Mouse (Mus musculus): Measurements from ENCODE around the gene Atg4c.
A peak's percentile ranks its signal among the peaks of the same experiment; 100 is the strongest.

Atg4c gene

DNA sequence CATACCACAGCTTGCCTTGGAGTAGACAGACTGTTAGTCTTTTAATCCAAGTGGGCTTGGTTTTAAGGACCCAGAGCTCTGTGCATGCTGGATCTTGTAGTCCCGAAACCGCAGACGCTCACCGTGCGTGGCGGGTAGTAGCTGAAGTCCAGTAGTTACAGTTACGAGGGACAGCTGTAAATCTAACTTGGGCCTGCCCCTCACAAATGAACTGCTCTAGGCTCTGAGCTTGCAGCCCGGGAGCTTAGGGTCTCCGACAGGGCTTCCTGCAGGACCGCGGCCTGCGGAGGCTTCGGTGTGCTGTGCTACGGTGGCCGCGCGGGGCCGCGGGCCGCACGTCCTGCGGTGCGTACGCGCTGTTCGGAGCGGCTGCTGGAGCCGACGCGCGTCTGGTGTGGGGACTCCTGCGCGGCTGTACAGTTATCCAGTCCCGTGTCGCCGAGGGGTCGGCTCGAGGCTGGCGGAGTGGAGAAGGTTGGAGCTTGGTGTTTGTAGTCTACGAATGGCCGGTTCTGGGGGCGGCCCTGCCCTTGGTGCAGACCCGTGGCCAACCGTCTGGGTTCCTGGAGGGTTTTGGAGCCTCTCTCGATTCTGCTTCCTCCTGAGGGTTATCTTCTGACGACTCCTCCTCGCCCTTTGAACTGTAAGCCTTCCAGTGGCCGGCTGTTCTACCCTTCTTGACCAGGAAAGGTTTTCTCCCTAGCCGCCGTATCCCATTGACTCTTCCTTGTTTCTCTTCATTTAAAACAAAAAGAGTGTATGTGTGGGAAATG, at the start of gene Atg4c:
Gene Atg4c (plus strand): TSS at position 125 of the 773 bp plus-strand sequence.
- peak; percentile 79 for DNase-seq (ENCODE audit: low spot score)

DNA sequence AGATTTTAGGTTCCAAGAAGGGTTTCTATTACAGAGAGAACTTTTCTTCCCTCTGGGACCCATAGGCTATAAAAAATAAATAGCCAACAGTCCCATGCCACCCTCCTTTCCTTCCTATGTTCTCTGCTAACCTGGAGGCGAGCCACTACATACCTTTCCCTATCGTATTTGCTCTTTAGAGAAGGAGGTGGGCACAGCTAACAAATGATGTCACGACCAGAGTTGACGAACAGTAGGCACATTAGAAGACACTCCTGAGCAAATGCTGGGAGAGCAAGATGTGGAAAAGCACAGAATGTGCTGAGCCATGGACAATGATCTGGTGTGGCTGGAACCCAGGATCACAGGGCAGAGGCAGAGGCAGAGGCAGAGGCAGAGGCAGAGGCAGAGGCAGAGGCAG, 42.3 kb upstream of the Atg4c start:
- no peak for DNase-seq (ENCODE audit: low spot score)

DNA sequence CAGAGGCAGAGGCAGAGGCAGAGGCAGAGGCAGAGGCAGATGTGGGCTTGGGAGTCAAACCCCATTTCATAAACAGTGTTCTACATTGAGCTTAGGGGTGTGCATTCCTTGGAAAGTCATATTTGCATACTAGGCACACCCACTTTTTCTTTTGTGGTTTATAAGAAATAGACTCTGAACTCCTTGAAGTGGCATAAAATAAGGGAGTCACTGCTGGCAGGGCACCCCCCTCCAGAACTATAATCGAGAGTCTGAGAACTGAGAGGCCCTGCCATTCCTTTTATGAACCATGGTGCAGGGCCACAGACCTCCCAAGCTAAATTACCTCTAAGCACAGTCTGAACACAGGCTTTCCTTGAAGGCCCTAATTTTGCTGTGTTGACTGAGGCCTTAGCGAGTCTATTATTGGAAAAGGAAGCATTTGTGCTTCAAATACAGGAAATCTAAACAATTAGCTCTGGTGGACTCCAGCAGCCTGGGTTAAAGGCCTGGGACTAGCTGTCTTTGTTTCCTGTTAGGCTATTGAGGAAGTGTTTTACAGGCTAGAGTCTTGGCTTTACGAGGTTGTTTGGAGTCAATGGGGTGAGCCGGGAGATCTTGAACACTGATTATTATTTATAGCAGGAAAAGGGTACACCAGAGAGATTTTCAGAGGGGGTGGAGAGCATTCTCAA, 41.7 kb upstream of the Atg4c start:
- no peak for DNase-seq (ENCODE audit: low spot score)

DNA sequence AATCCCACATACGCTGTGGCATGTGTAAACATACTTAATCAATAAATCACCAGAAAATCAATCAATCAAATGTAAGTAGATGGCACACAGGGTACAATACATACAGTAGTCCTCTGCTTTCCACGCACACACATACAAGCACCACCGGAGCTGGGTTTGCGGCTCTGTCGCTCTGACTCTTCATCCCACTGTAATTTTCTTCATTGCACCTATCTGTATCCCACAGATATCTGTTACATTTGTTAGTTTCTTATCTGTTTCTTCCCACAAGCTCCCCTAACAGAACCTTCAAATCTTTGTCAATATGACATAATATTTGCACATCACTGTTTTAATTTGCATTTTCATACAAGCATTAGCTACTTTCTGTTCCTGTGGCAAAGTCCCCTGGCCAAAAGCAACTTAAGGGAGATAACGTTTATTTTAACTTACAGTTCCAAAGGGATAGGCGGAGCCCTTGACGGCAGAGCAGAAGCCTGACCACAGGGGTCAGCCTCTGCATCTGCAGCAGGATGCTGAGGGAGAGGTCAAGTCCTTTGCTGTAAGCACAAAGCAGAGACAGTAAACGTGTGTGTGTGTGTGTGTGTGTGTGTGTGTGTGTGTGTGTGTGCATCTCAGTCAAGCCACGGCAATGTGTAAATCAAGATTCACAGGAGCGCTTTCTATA, 37.0 kb upstream of the Atg4c start:
- DNase-seq (ENCODE audit: low spot score), result no peak

DNA sequence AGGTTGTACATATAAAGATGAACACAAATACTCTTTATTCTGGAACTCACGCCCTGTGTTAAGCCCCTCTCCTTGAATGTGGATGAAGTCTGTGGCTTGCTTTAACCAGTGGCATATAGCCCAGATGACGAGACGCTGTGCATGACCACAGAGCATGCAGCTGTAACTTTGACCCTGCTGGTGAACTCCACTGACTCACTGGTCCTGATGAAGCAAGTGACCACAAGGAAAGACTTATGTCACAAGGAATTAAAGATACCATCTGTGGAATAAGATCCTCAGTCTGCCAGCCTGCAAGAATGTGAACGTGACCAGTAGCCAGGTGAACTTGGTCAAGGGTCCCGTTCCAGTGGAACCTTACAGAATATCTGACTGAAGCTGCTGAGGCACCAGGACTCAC, 35.2 kb upstream of the Atg4c start:
- no peak for DNase-seq (ENCODE audit: low spot score)

DNA sequence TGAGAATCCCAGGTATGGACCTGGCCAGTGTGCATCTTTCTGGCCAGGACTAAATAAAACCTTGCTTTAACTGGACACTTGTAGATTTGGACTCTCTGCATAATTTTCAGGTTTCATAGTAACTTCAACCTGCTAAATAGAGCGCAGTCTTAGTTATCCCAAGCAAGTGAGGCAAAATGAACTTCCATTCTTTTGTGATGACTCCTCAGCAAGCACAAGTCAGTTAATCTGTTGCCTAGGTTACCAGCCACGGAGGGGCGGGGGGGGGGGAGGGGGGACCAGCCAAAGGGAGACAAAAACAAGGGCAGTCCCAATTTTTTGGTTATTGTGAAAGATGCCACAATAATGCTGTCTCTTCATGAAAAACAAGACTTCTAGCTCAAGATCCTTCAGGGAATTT, 33.3 kb upstream of the Atg4c start:
- DNase-seq (ENCODE audit: low spot score), result no peak

DNA sequence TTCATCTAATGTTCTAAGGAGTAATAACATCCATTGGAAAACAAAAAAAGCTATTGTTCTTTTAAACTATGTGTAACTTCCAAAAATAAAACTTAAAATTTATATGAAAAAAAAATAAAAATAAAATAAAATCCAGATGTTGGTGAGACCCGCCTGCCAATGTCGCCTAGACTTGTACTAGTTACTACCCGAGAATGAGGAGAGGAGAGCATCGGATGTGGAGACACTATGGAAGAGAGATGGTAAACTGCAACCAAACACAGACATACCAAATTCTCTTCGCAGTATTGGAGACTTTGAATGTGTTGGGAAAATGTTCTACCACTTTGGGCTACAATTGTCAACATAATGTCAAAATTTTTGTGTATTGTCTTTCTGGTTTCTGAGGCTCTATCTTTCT, 32.8 kb upstream of the Atg4c start:
- DNase-seq (ENCODE audit: low spot score), result no peak

DNA sequence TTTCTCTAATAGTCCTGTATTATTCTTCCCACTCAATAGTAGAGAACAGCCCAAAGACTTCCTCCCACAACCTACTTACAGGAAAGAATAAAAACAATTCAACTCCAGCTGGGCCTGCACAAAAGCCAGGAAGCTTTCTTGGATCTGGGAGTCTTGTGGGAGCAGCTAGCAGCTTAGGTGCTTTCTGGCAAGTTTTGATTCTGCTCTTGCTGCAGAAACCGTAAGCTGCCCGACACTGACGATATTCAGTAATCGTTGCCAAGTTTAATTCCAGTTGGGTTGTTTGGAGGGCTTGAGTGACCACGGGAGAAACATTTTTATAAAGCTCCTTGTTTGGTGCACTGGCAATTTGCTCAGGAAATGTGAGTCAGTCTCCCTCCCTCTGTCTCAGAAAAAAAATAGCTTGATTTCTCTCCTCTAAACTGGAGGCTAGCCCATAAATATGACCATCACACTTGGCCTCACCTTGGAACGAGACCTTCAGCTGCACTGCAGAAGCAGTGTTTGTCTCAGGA, 32.2 kb upstream of the Atg4c start:
- DNase-seq (ENCODE audit: low spot score), result peak; percentile 14

DNA sequence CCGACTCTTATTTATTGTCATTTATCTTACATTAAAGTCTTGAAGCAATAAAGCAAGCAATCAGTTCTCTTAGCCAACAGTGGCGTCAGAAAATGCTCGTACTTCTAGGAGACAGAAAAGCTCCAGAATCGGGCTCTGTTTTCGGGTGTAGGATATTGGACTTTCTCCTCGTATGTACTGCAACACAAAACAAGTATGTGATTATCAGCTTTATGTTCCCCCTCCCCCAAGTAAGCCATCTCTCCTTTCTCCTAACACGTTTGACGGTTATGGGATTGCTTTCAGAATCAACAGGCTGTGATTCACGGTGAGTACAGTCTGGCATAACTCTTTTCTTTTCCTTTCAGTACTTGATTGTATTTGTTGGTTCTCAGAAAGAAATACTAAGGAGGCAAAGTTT, 30.7 kb upstream of the Atg4c start:
- DNase-seq (ENCODE audit: low spot score), result no peak

DNA sequence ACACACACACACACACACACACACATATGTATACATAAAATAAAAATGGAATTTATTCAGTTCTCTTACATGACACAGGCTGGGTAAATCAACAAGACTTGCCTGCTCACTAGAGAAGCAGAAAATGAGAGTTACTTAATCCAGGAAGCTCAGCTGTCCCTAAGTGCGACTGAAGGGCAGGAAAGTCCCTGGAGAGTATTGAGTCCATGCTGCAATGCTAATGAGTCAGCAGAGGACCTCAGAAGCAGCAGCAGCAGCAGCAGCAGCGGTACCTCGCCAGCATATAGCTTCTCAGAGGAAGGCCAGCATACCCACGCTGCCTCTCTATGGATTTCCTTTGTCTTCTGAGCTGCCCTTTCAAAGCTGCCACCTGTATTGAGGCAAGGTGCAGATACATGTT, 30.2 kb upstream of the Atg4c start:
- no peak for DNase-seq (ENCODE audit: low spot score)

DNA sequence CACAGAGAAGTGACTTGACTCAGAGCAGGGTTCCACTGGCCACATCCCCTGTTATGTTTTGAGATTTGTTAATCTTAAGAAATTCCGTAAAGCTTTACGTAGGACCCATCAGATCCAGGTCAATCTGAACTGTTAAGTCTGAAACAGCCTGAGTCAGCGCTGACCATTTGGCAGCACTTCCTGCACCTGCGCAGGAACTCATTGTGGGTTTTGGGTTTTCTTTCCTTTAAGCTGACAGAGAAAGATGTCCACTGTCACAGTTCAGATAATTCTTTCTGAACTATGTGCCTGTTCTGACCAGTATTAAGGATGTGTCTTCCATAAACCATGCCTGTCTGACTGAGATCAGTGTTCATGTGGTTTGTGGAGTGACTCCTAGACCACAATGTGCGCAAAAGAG, 24.9 kb upstream of the Atg4c start:
- DNase-seq (ENCODE audit: low spot score), result no peak

DNA sequence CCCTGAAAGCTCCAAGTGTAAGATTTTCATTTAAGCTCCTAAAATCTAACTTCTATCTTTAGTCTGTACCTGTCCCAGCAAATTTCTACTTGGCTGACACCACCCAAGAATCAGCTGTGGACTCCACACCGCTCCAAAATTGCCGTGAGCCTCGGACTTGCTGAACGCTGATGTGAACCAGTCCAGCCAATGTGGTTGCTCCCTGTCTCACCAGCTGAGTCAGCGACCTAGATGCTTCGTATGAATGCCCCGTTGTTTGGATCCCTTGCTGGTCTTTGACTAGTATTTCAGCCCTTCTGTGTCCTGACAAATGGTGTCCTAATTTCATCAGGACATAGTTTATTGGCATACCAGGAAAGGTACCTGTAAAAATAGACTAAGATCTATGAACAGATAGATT, 19.5 kb upstream of the Atg4c start:
- DNase-seq (ENCODE audit: low spot score), result no peak

DNA sequence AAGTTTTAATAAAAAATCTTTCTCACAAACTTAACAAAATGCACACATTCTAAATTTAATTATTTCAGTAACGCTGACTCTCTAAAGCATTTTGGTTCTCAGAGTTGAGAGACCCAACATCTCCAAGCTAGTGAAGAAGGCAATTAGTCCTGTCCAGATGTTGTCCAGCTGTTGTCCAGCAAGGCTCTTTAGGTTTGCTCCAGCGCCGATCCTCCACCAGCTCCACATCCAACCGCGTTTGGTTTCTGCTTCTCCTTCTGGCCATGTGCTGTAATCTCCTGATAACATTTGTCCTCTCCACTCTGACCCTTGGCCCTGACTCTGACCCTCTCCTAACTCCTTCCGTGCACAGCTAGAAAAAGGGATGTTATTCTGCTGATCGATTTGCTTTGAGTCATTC, 16.9 kb upstream of the Atg4c start:
- no peak for DNase-seq (ENCODE audit: low spot score)

DNA sequence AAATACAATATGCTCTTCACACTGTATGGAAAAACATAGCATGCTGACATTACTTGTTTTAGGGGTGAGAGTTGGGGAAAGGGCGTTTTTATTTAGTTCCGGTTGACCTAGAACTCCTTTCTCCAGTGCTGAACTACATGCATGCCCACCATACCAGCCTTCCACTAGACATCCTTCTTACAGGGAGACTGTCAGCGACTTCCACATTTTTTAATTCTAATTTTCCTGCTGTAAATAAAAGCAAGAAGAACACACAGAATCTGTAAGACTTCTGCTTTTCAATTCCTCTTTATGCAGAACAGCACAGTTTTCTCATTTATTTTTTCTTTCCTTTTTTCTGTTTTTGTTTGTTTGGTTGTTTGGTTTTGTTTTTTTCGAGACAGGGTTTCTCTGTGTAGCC, 16.5 kb upstream of the Atg4c start:
- no peak for DNase-seq (ENCODE audit: low spot score)

DNA sequence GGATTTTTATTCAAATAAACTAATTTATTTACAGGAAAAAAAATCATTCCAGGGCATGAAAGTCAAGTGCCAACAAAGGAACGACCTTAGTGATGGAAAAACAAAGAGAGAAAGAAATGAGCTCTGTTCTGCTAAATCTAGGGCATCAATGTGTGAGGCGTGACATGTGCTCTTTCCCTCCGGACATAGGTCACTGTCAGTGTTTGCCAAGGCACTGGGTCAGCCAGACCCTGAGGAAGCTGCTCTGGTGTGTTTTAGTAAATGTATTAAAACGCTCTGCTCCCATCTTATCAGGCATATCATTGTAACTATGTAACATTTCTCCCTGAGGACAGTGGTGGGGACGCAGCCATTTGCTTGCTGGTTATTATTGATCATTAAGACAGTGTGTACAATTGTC, 14.9 kb upstream of the Atg4c start:
- DNase-seq (ENCODE audit: low spot score), result no peak

DNA sequence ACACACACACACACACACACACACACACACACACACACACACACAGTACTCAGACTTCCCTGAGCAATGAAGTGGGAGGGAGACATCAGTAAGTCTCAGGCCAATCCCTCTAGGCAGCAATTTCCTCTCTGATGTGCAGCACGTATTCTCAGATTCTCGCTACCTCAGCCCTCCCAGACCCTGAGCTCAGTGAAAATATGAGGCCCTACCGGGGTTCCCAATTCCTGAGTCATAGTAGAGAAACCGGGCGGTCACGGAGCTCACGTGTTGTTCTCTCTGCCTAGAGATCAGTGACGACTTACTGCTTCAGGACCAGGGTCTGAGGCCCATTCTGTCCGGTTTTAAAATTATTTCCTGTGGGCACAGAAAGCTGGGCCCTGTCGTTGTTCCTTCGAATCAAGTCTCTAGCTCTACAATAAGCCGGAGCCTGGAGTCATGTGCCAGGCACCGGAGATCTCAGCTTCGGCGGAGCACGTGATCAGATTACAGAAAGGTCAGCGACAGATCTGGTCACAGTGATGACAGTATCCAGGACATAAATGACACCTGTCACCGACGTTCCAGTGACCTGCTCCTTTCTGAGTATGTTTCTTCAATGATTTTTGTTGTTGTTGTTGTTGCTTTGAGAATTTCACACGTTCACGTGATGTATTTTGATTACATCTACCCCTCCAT, 14.2 kb upstream of the Atg4c start:
- DNase-seq (ENCODE audit: low spot score), result no peak

DNA sequence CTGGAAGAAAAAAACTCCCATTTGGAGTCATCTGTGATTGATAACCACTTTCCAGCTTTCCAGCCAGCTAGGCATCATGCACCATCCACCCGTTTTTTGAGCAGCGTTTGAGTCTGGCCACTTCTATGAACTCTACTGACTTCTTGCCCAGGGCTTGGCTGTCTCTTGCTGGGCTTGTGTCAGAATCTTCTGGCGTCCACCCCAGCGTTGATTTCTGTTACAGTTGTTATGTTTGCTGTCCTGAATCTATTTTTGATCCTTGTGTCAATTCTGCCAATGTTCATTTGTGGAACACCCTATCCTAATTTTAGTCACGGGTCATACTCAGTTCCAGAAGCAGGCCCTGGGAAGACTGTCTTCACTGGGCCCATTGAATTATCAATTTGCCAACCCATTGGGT, 12.8 kb upstream of the Atg4c start:
- no peak for DNase-seq (ENCODE audit: low spot score)

DNA sequence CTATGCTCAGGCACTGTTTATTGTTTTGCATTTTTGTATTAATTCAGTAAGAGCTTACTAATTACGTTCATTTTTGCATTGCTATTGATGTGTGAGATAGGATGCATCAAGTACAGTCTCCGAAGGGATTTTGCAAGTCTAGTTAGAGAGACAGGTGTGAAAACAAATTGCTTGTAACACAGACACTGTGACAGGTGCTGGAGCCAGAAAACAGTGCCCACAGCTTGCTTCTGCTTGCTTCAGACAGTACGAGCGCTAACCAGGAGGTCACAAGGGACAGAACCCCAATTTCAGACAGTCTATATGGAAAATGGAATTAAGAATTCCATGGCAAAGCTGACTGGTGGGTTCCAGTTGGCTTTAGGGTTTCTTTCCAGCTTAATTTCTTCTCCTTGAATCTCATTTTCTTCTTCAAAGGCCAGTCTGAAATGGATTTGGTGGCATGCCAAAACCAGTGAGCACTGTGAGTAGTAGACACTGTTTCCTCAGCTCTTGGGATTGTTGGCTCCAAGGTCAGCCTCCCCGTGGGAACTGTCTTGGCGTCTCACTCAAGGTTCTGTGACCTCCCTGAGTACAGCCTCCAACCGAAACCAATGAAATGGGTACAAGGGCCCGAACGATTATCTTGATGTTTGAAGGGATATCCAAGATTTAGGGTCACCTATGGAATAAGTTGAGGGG, 11.9 kb upstream of the Atg4c start:
- DNase-seq (ENCODE audit: low spot score), result no peak

DNA sequence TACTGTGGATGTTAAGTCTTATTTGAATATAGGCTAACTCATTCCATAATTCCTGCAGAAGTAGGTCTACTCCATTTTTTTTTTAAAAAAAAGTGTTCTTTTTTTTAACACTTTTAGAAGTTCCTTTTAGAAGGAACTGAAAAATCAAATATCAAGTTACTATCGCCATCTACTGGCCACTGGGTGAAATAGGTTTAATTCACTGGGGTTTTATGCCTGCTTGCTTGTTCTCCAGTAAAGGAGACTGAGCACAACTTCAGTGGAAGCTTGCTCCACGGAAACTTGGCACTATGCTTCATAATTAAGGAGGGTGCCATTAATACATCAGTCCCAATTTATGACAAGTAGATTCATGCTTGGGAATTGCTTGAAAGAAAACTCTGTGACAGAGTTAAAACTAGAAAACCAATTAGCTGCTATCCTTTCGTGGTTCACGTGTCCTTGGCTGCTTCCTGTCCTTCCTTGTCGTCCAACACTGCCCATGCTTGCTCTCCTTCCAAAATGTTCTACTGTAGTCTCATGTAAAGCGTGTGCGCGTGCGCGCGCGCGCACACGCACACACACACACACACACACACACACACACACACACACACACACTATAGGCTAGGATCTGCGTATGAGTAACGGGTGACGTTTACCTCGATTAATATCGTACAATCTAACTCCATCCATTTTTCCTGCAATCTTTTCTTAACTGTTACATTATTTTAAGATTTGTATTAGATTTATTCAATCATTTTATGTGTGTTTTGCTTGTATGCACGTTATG, 10.9 kb upstream of the Atg4c start:
- DNase-seq (ENCODE audit: low spot score), result no peak

DNA sequence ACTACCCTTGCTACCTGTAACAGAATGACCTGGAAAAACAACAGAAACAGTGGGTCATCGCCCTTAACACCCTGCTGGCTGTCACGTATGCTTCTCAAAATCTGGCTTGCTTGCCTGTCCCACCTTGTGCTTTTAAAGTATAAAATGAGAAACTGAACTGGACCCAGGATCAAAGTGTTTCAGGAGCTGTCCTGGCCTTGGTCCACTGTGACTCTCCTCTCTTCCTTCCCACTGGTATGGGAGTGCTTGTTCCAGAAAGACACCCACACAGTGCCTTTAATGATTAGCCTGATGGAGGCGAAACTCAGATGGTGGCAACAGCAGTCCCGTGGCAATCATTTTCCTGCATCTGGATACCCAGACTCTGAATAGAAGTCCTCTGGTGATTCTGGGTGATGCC, 9.1 kb upstream of the Atg4c start:
- no peak for DNase-seq (ENCODE audit: low spot score)

DNA sequence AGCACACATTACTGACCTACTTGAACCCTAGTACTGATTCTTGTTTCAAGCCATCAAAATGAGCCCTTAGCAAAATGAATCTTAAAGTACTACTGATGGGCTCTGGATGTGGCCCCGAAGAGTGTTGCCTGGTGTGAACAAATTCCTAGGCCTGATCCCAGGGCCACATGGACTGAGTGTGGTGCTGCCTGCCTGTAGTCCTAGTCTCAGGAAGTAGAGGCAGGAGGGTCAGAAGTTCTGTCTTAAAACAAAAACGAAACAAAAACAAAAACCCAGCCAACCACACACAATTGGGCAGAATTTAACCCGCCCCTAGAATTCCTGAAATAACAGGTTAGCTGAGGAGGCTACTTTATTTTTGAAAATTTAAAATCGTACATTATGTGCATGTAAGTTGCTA, 8.4 kb upstream of the Atg4c start:
- no peak for DNase-seq (ENCODE audit: low spot score)
